Mouse (Mus musculus) hindbrain, embryonic 13.5 days (tissue): ENCODE data around the gene Sptbn2. TPM values are rescaled to one million over a fixed set of nuclear protein-coding genes. Genes with fewer than 3 reads are reported as not detected.

Source experiments
- ATAC-seq: fragments of 200-750 bp; cut with Nextera tagmentation; 2 replicates; pipeline ENCODE4 v1.8.0; 2017; ENCODE audit warnings: moderate TSS enrichment; ENCODE audit not compliant: low FRiP score
- H3K27ac ChIP-seq: fragments of 300-500 bp; sonication (generic); 2 replicates; pipeline ENCODE4 v1.5.1; 2015; ENCODE audit warnings: inconsistent platforms, mild to moderate bottlenecking, moderate library complexity
- H3K27me3 ChIP-seq: fragments of 300-500 bp; sonication (generic); 2 replicates; pipeline ENCODE4 v1.6.1; 2015; ENCODE audit warnings: mild to moderate bottlenecking, inconsistent platforms
- H3K36me3 ChIP-seq: fragments of 300-500 bp; sonication (generic); 2 replicates; pipeline ENCODE4 v1.6.1; 2015; ENCODE audit warnings: mild to moderate bottlenecking, inconsistent platforms
- H3K4me1 ChIP-seq: fragments of 300-500 bp; sonication (generic); replicated peaks from 2 replicates; pipeline ENCODE4 v1.6.1; 2015; ENCODE audit warnings: inconsistent platforms
- H3K4me2 ChIP-seq: fragments of 300-500 bp; sonication (generic); 2 replicates; pipeline ENCODE4 v1.6.1; 2015; ENCODE audit warnings: inconsistent platforms, mild to moderate bottlenecking, moderate library complexity
- H3K4me3 ChIP-seq: fragments of 300-500 bp; sonication (generic); 2 replicates; pipeline ENCODE4 v1.5.1; 2015; ENCODE audit warnings: mild to moderate bottlenecking, inconsistent platforms
- H3K9ac ChIP-seq: fragments of 300-500 bp; sonication (generic); 2 replicates; pipeline ENCODE4 v1.6.1; 2015; ENCODE audit warnings: mild to moderate bottlenecking, inconsistent platforms
- H3K9me3 ChIP-seq: fragments of 300-500 bp; sonication (generic); 2 replicates; pipeline ENCODE4 v1.6.1; 2016; ENCODE audit warnings: inconsistent platforms
- WGBS: fragments of 180-500 bp; shearing (Covaris S2); methylation state at CpG from one replicate; pipeline ENCODE4 v1.1.7; 2015; 5-methylcytosine and 5-hydroxymethylcytosine counted together
- polyA plus RNA-seq: library from polyadenylated mRNA; unstranded; fragments of >200 nt; fragmentation: Nextera tagmentation; extraction: Ambion mirVana; gene quantifications from 2 replicates; pipeline ENCODE4 v1.2.1, GENCODE M21; 2015

The Sptbn2 gene
- polyA plus RNA-seq, 1 experiment from 2014 or later, result 30.0 TPM

- no peak for ATAC-seq
- Histone ChIP-seq H3K4me2 (no peak overlapping the region), H3K9ac (no peak overlapping the region), H3K27me3 (no peaks in the 10 kb centered on the region), H3K27ac (no peak overlapping the region), H3K4me3 (no peak overlapping the region), H3K9me3 (no peaks in the 10 kb centered on the region), H3K4me1 (peaks cover 27% of the 10 kb centered on the region), H3K36me3 (peaks cover 38% of the 10 kb centered on the region)
- WGBS, result 75% methylated on average over 1 of the region's 1 CpGs
Observed at GRCm38 (mm10) chr19:4795929-4796328, 85.0 kb downstream of the Sptbn2 start.

GRCm38 (mm10) chr19:4797846-4798245 is 86.9 kb downstream of the Sptbn2 start:
- no peaks in the 10 kb centered on the region for H3K27me3 ChIP-seq
- WGBS, result 95% methylated on average over 2 of the region's 2 CpGs
- H3K9ac ChIP-seq, result no peak overlapping the region
- no peaks in the 10 kb centered on the region for H3K9me3 ChIP-seq
- H3K27ac ChIP-seq, result no peak overlapping the region
- H3K36me3 ChIP-seq, result peaks cover 46% of the 10 kb centered on the region
- no peak for ATAC-seq
- no peak overlapping the region for H3K4me2 ChIP-seq
- H3K4me1 ChIP-seq, result peaks cover 16% of the 10 kb centered on the region
- H3K4me3 ChIP-seq, result no peak overlapping the region

GRCm38 (mm10) chr19:4799083-4799482 is 88.1 kb downstream of the Sptbn2 start:
- Histone ChIP-seq H3K36me3 (peaks cover 56% of the 10 kb centered on the region), H3K4me1 (peaks cover 26% of the 10 kb centered on the region), H3K9ac (no peak overlapping the region), H3K4me2 (no peak overlapping the region), H3K9me3 (no peaks in the 10 kb centered on the region), H3K4me3 (no peak overlapping the region), H3K27me3 (no peaks in the 10 kb centered on the region), H3K27ac (no peak overlapping the region)
- 94% methylated on average over 5 of the region's 5 CpGs for WGBS
- ATAC-seq, result no peak

Other genes starting within 250 kb of the Sptbn2 start
- 2.9 and 3.6 TPM in 2 replicates for gene Syt12, start 233.7 kb upstream of the Sptbn2 start, polyA plus RNA-seq
- gene 2010003K11Rik, start 212.6 kb upstream of the Sptbn2 start, polyA plus RNA-seq, result not detected in 2 replicates
- gene Pcx, start 200.7 kb upstream of the Sptbn2 start, polyA plus RNA-seq, result 22.5 and 24.3 TPM in 2 replicates
- 9.0 and 10.4 TPM in 2 replicates for gene Lrfn4, start 95.5 kb upstream of the Sptbn2 start, polyA plus RNA-seq
- gene Rce1, start 85.5 kb upstream of the Sptbn2 start, polyA plus RNA-seq, result 52.0 and 54.2 TPM in 2 replicates
- 3.8 and 4.3 TPM in 2 replicates for gene Gm960, start 12.5 kb upstream of the Sptbn2 start, polyA plus RNA-seq
- 188 and 189 TPM in 2 replicates for gene Rbm4b, start 45.3 kb downstream of the Sptbn2 start, polyA plus RNA-seq
- gene Rbm4, start 82.7 kb downstream of the Sptbn2 start, polyA plus RNA-seq, result 97.3 and 97.5 TPM in 2 replicates
- gene Gm21992, start 100.4 kb downstream of the Sptbn2 start, polyA plus RNA-seq, result 32.3 and 35.3 TPM in 2 replicates
- gene Rbm14, start 100.5 kb downstream of the Sptbn2 start, polyA plus RNA-seq, result 66.8 and 67.5 TPM in 2 replicates
- gene Ccs, start 128.2 kb downstream of the Sptbn2 start, polyA plus RNA-seq, result 44.9 and 47.4 TPM in 2 replicates
- gene Ccdc87, start 128.2 kb downstream of the Sptbn2 start, polyA plus RNA-seq, result 0.43 and 0.49 TPM in 2 replicates
- 67.3 and 69.7 TPM in 2 replicates for gene Ctsf, start 144.0 kb downstream of the Sptbn2 start, polyA plus RNA-seq
- gene Actn3, start 166.7 kb downstream of the Sptbn2 start, polyA plus RNA-seq, result 1.8 and 2.1 TPM in 2 replicates
- 21.8 and 22.0 TPM in 2 replicates for gene Zdhhc24, start 167.5 kb downstream of the Sptbn2 start, polyA plus RNA-seq
- 9.6 and 10.7 TPM in 2 replicates for gene Bbs1, start 195.5 kb downstream of the Sptbn2 start, polyA plus RNA-seq
- gene Dpp3, start 217.1 kb downstream of the Sptbn2 start, polyA plus RNA-seq, result 124 and 132 TPM in 2 replicates
- gene Peli3, start 232.0 kb downstream of the Sptbn2 start, polyA plus RNA-seq, result 10.8 and 10.9 TPM in 2 replicates